Mouse (Mus musculus): ENCODE results near the gene Fsd2.

DNA sequence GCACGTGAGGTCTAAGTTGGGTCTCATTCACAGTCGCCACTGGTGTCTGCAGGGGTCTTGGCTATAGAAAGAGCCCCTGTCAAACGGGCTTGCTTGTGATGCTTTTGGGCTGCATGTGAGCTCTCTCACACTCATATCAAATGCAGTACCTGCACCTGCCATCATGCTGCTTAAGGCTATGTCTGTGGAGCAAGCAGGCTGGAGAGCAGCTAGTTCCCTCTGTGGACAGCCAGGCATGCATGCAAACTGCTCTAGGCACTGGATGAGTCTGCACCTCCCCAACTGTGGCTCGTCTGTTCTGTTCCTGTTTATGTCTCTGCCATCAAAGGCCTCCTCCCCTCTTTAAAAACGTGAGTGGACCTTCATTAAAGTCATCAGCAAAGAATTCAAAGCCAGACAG is 39.7 kb upstream of the Fsd2 start:
- TF ChIP-seq BHLHE40 (IDR thresholded peaks at IDR 0.05; ENCODE audit: low read depth, low read length) (no peak), CTCF (conservative IDR thresholded peaks at IDR 0.05 in 1 of 2, IDR thresholded peaks at IDR 0.05 in 1 of 2; ENCODE audit: low read depth in 2 of 2, low read length in 2 of 2) (no peak), HCFC1 (IDR thresholded peaks at IDR 0.05; ENCODE audit: low read depth, low read length) (no peak), MAX (IDR thresholded peaks at IDR 0.05; ENCODE audit: low read length) (no peak), NELFE (IDR thresholded peaks at IDR 0.05; ENCODE audit: low read depth, low read length) (no peak), USF1 (IDR thresholded peaks at IDR 0.05; ENCODE audit: low read depth, low read length) (no peak), ZMIZ1 (IDR thresholded peaks at IDR 0.05; ENCODE audit: low read depth, low read length) (no peak), TBP (conservative IDR thresholded peaks at IDR 0.05; ENCODE audit: low read depth, low read length) (no peak), PAX5 (IDR thresholded peaks at IDR 0.05; ENCODE audit: low read length) (no peak), JUN (IDR thresholded peaks at IDR 0.05; ENCODE audit: insufficient read depth, low read depth, low read length) (no peak), USF2 (conservative IDR thresholded peaks at IDR 0.05; ENCODE audit: low read depth, low read length) (no peak)

All from CH12.LX (cell line).